Mouse (Mus musculus) MEL (cell line): ENCODE measurements around the gene Arhgef25. TPM values are rescaled to one million over a fixed set of nuclear protein-coding genes. Genes with fewer than 3 reads are reported as not detected.
"Not testable (repeated sequence)": the region's sequence is repeated elsewhere in the genome, so short reads cannot be mapped to it uniquely, and the experiment has no call there.

Experiments used
- DNase-seq: peaks from one replicate; pipeline ENCODE4 v3.0.0; 2011; ENCODE audit warnings: low read depth, low spot score
- H3K27ac ChIP-seq: 2 replicates; pipeline ENCODE4 v1.5.1; 2012; ENCODE audit warnings: low read depth, mild to moderate bottlenecking, control low read depth, low read length, moderate library complexity; ENCODE audit not compliant: control insufficient read depth
- H3K27me3 ChIP-seq, 2 experiments: fragments of 150-350 bp in 1 of 2; sonication (generic) in 1 of 2; 2 replicates each; pipeline ENCODE4 v1.6.1; 2012; ENCODE audit warnings: low read length in 2 of 2, mild to moderate bottlenecking in 2 of 2, improper control_type of control experiment in 1 of 2, moderate library complexity in 1 of 2; ENCODE audit not compliant: insufficient read depth in 2 of 2, control insufficient read depth in 1 of 2
- H3K36me3 ChIP-seq, 2 experiments: 2 replicates each; pipeline ENCODE4 v1.6.1; 2012 to 2014; ENCODE audit warnings: low read length in 2 of 2, improper control_type of control experiment in 1 of 2, inconsistent platforms in 1 of 2, mild to moderate bottlenecking in 1 of 2; ENCODE audit not compliant: insufficient read depth in 2 of 2, control insufficient read depth in 1 of 2
- H3K4me1 ChIP-seq, 2 experiments: fragments of 150-350 bp in 1 of 2; sonication (generic) in 1 of 2; 2 replicates each; pipeline ENCODE4 v1.6.1; 2012; ENCODE audit warnings: low read length in 2 of 2, improper control_type of control experiment in 1 of 2, mild to moderate bottlenecking in 1 of 2; ENCODE audit not compliant: insufficient read depth in 2 of 2, control insufficient read depth in 1 of 2
- H3K4me3 ChIP-seq, 2 experiments: fragments of 150-350 bp in 1 of 2; sonication (generic) in 1 of 2; 2 replicates each; pipeline ENCODE4 v1.5.1; 2012; ENCODE audit warnings: low read depth in 2 of 2, low read length in 2 of 2, mild to moderate bottlenecking in 2 of 2, moderate library complexity in 2 of 2, control low read depth in 1 of 2, improper control_type of control experiment in 1 of 2; ENCODE audit not compliant: control insufficient read depth in 1 of 2, insufficient read depth in 1 of 2
- H3K79me2 ChIP-seq: 2 replicates; pipeline ENCODE4 v1.6.1; 2012; ENCODE audit warnings: mild to moderate bottlenecking, low read length, moderate library complexity; ENCODE audit not compliant: control insufficient read depth, poor library complexity, insufficient read depth
- H3K9ac ChIP-seq: 2 replicates; pipeline ENCODE4 v1.6.1; 2012; ENCODE audit warnings: low read depth, mild to moderate bottlenecking, control low read depth, low read length, moderate library complexity; ENCODE audit not compliant: control insufficient read depth, poor library complexity, severe bottlenecking
- H3K9me3 ChIP-seq: fragments of 150-350 bp; sonication (generic); replicated peaks from 2 replicates; pipeline ENCODE4 v1.6.1; 2012; ENCODE audit warnings: mild to moderate bottlenecking, low read length, improper control_type of control experiment, moderate library complexity; ENCODE audit not compliant: insufficient read depth
- E2F4 ChIP-seq: IDR thresholded peaks from 2 replicates; pipeline ENCODE4 v1.6.1; 2011; ENCODE audit warnings: low read depth, low read length, improper control_type of control experiment, borderline replicate concordance
- ELF1 ChIP-seq: IDR thresholded peaks from 2 replicates; pipeline ENCODE4 v1.6.1; 2014; ENCODE audit warnings: low read depth, mild to moderate bottlenecking, inconsistent platforms, low read length, improper control_type of control experiment, moderate library complexity
- EP300 ChIP-seq, 2 experiments: IDR thresholded peaks; 2 replicates each; pipeline ENCODE4 v1.6.1; 2011; ENCODE audit warnings: improper control_type of control experiment in 2 of 2, low read length in 2 of 2, low read depth in 1 of 2, mild to moderate bottlenecking in 1 of 2
- ETS1 ChIP-seq: IDR thresholded peaks from 2 replicates; pipeline ENCODE4 v1.6.1; 2012; ENCODE audit warnings: low read depth, mild to moderate bottlenecking, inconsistent platforms, low read length, improper control_type of control experiment, moderate library complexity
- GABPA ChIP-seq: IDR thresholded peaks from 2 replicates; pipeline ENCODE4 v1.6.1; 2012; ENCODE audit warnings: low read depth, mild to moderate bottlenecking, inconsistent platforms, low read length, improper control_type of control experiment, moderate library complexity
- GATA1 ChIP-seq: IDR thresholded peaks from 2 replicates; pipeline ENCODE4 v1.6.1; 2011; ENCODE audit warnings: low read depth, low read length, improper control_type of control experiment
- HCFC1 ChIP-seq: IDR thresholded peaks from 2 replicates; pipeline ENCODE4 v1.6.1; 2012; ENCODE audit warnings: low read depth, mild to moderate bottlenecking, inconsistent platforms, low read length, improper control_type of control experiment, moderate library complexity
- JUND ChIP-seq: IDR thresholded peaks from 2 replicates; pipeline ENCODE4 v1.6.1; 2011; ENCODE audit warnings: low read depth, mild to moderate bottlenecking, improper control_type of control experiment, low read length
- MAFK ChIP-seq: IDR thresholded peaks from 2 replicates; pipeline ENCODE4 v1.6.1; 2011; ENCODE audit warnings: low read depth, mild to moderate bottlenecking, low read length, improper control_type of control experiment, borderline replicate concordance
- RAD21 ChIP-seq: IDR thresholded peaks from 2 replicates; pipeline ENCODE4 v1.6.1; 2011; ENCODE audit warnings: mild to moderate bottlenecking, low read depth, low read length, improper control_type of control experiment
- SMC3 ChIP-seq: IDR thresholded peaks from 2 replicates; pipeline ENCODE4 v1.6.1; 2011; ENCODE audit warnings: low read depth, low read length, improper control_type of control experiment
- TAL1 ChIP-seq: IDR thresholded peaks from 2 replicates; pipeline ENCODE4 v1.6.1; 2012; ENCODE audit warnings: mild to moderate bottlenecking, inconsistent platforms, low read length, moderate library complexity, mixed read lengths
- TCF12 ChIP-seq: IDR thresholded peaks from 2 replicates; pipeline ENCODE4 v1.6.1; 2014; ENCODE audit warnings: low read depth, mild to moderate bottlenecking, inconsistent platforms, low read length, improper control_type of control experiment, moderate library complexity
- UBTF ChIP-seq: IDR thresholded peaks from 2 replicates; pipeline ENCODE4 v1.6.1; 2012; ENCODE audit warnings: low read depth, mild to moderate bottlenecking, inconsistent platforms, low read length, improper control_type of control experiment, moderate library complexity, borderline replicate concordance; ENCODE audit not compliant: insufficient read depth
- USF1 ChIP-seq: IDR thresholded peaks from 2 replicates; pipeline ENCODE4 v1.6.1; 2014; ENCODE audit warnings: low read depth, mild to moderate bottlenecking, inconsistent platforms, low read length, improper control_type of control experiment, moderate library complexity
- USF2 ChIP-seq, 2 experiments: IDR thresholded peaks; 2 replicates each; pipeline ENCODE4 v1.6.1; 2011 to 2012; ENCODE audit warnings: improper control_type of control experiment in 2 of 2, low read length in 2 of 2, borderline replicate concordance in 1 of 2, inconsistent platforms in 1 of 2, low read depth in 1 of 2, mild to moderate bottlenecking in 1 of 2; ENCODE audit not compliant: insufficient read depth in 1 of 2
- ZNF384 ChIP-seq: IDR thresholded peaks from 2 replicates; pipeline ENCODE4 v1.6.1; 2012; ENCODE audit warnings: low read depth, mild to moderate bottlenecking, inconsistent platforms, low read length, improper control_type of control experiment
- polyA plus RNA-seq, 2 experiments: library from polyadenylated mRNA; stranded (reverse) in 1 of 2; unstranded in 1 of 2; fragments of >175 nt in 1 of 2; fragments of >200 nt in 1 of 2; gene quantifications; 2 replicates each; pipeline versions ENCODE4 v1.2.1 to v1.2.4; 2012; ENCODE audit warnings: low replicate concordance in 2 of 2, low read depth in 1 of 2; ENCODE audit not compliant: insufficient read length in 2 of 2, insufficient read depth in 1 of 2, missing spikeins in 1 of 2
- total RNA-seq: library from RNA; depleted of rRNA; stranded (reverse); fragments of 300-350 nt; gene quantifications from 2 replicates; pipeline ENCODE4 v1.2.3, GENCODE M21; 2012

Arhgef25 gene
- total and polyA plus RNA-seq, 3 experiments: 16.9 to 44.6 TPM; not detected in 1

- TF ChIP-seq E2F4: no peak
- TF ChIP-seq, all 39 proteins: peak for 0
Measured at GRCm38 (mm10) chr10:127193011-127193410, 3.1 kb upstream of the Arhgef25 start (continued).

GRCm38 (mm10) chr10:127192057-127192328 is 2.1 kb upstream of the Arhgef25 start:
- not testable (repeated sequence) for DNase-seq, H3K9me3 ChIP-seq, H3K4me3 ChIP-seq, H3K9ac ChIP-seq, H3K27me3 ChIP-seq
- peak; percentile 24; the same call in 1 of the 2 replicates for TF ChIP-seq ZNF384
- Histone ChIP-seq H3K36me3 (peaks cover 0 to 30% of the 10 kb centered on the region in 2 experiments; a peak in 2 of 4 replicates), H3K27ac (peak overlapping the region; percentile 96), H3K79me2 (peaks cover 12% of the 10 kb centered on the region; the same call in 1 of the 2 replicates), H3K4me1 (peaks cover 4 to 34% of the 10 kb centered on the region in 2 experiments; a peak in 3 of 4 replicates)

DNA sequence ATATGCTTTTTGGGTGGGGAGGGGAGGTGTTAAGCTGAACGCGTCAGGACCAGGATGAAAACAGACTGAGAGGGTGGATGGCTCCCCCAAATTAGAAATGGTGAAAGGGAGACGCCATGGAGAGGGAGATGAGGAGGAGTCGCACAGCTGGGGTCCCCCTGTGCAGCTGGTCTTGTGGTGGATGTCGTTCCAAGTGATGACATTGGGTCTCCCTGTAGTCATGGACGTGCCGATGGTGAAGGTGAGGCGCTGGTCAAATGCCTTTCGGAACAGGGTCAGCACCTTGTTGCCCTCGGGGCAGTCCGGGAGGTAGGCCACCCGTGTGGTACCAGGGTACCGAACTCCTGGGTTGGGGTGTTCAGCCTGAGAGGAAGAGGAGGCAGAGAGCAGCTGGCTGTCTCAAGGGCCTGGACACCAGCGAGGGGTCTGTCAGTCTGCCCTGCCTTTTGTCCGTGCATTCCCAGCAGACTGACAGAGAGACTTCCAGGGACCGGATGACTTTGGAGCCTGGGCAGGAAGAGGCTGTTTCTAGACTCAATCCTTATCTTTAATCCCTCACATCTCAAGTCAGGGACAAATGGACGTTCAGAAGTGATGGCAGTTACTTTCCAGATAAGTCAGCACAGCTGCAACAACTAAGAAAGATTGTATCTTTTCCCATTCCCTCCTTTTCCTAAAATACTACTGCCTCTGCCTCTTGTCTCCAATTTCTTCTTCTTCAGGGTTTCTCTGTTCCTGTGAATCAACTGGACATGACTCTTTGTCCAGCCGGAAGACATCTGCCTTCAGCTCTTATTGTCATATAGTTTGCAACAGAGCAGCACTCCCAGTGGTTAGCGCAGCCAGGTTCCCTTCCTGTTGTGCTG is 1.5 kb upstream of the Arhgef25 start:
- Histone ChIP-seq H3K36me3 (peaks cover 0 to 30% of the 10 kb centered on the region in 2 experiments; a peak in 2 of 4 replicates), H3K9ac (no peak overlapping the region), H3K79me2 (peaks cover 12% of the 10 kb centered on the region; the same call in 1 of the 2 replicates), H3K27ac (peak overlapping the region; percentile 96), H3K9me3 (no peaks in the 10 kb centered on the region), H3K27me3 (no peaks in the 10 kb centered on the region), H3K4me1 (peaks cover 4 to 34% of the 10 kb centered on the region in 2 experiments; a peak in 3 of 4 replicates), H3K4me3 (no peak overlapping the region)
- DNase-seq: no peak
- TF ChIP-seq HCFC1 (no peak), GATA1 (peak; percentile 59), ETS1 (peak; percentile 48), RAD21 (no peak), MAFK (no peak), TAL1 (no peak), UBTF (no peak), ELF1 (no peak), USF1 (no peak), GABPA (no peak), USF2 (IDR thresholded peaks at IDR 0.05; ENCODE audit: borderline replicate concordance in 1 of 2, insufficient read depth in 1 of 2, low read depth in 1 of 2, low read length in 2 of 2) (no peak), EP300 (IDR thresholded peaks at IDR 0.05; ENCODE audit: low read depth in 1 of 2, low read length in 2 of 2) (peak; percentile 47 to 62; a peak in 3 of 4 replicates), JUND (no peak), SMC3 (no peak), TCF12 (peak; percentile 36; the same call in 1 of the 2 replicates)
